Mouse (Mus musculus) midbrain, embryonic 14.5 days (tissue): ENCODE measurements around the gene Kcnip1. TPM values are rescaled to one million over a fixed set of nuclear protein-coding genes. Genes with fewer than 3 reads are reported as not detected.

Source experiments
- ATAC-seq: fragments of 200-750 bp; cut with Nextera tagmentation; 2 replicates; pipeline ENCODE4 v1.8.0; 2017; ENCODE audit warnings: moderate number of reproducible peaks, moderate library complexity; ENCODE audit not compliant: low FRiP score, low TSS enrichment
- DNase-seq: peaks from one replicate; pipeline ENCODE4 v3.0.0-alpha.2; 2015
- H3K27ac ChIP-seq: fragments of 300-500 bp; sonication (generic); replicated peaks from 2 replicates; pipeline ENCODE4 v1.5.1; 2014; ENCODE audit warnings: mild to moderate bottlenecking, low read depth, low read length, moderate library complexity
- H3K27me3 ChIP-seq: fragments of 300-500 bp; sonication (generic); 2 replicates; pipeline ENCODE4 v1.6.1; 2014; ENCODE audit warnings: low read length, control low read depth, mixed read lengths; ENCODE audit not compliant: control insufficient read depth, insufficient read depth
- H3K36me3 ChIP-seq: fragments of 300-500 bp; sonication (generic); 2 replicates; pipeline ENCODE4 v1.6.1; 2014; ENCODE audit warnings: low read length, control low read depth; ENCODE audit not compliant: control insufficient read depth, insufficient read depth
- H3K4me1 ChIP-seq: fragments of 300-500 bp; sonication (generic); 2 replicates; pipeline ENCODE4 v1.6.1; 2014; ENCODE audit warnings: mild to moderate bottlenecking, antibody characterized with exemption, low read length, control low read depth; ENCODE audit not compliant: control insufficient read depth, insufficient read depth
- H3K4me2 ChIP-seq: fragments of 300-500 bp; sonication (generic); 2 replicates; pipeline ENCODE4 v1.6.1; 2014; ENCODE audit warnings: mild to moderate bottlenecking, low read length, moderate library complexity
- H3K4me3 ChIP-seq: fragments of 300-500 bp; sonication (generic); replicated peaks from 2 replicates; pipeline ENCODE4 v1.5.1; 2014; ENCODE audit warnings: low read depth, low read length
- H3K9ac ChIP-seq: fragments of 300-500 bp; sonication (generic); replicated peaks from 2 replicates; pipeline ENCODE4 v1.6.1; 2014; ENCODE audit warnings: mild to moderate bottlenecking, low read length, moderate library complexity
- H3K9me3 ChIP-seq: fragments of 300-500 bp; sonication (generic); 2 replicates; pipeline ENCODE4 v1.6.1; 2016; ENCODE audit warnings: low read length, control low read depth, mixed read lengths; ENCODE audit not compliant: control insufficient read depth
- WGBS: fragments of 180-500 bp; shearing (Covaris S2); extraction: QIAGEN DNeasy Blood & Tissue Kit; methylation state at CpG from one replicate; pipeline ENCODE4 v1.1.7; 2014; 5-methylcytosine and 5-hydroxymethylcytosine counted together
- polyA plus RNA-seq: library from polyadenylated mRNA; unstranded; fragments of >200 nt; fragmentation: Nextera tagmentation; extraction: Ambion mirVana; gene quantifications from 2 replicates; pipeline ENCODE4 v1.2.1, GENCODE M21; 2014

The Kcnip1 gene
- 76.5 and 93.5 TPM in 2 replicates for polyA plus RNA-seq

GRCm38 (mm10) chr11:33992938-33993337 lies at the start of gene Kcnip1:
TSS of gene Kcnip1 (minus strand) at chr11:33993152.
- Histone ChIP-seq H3K9ac (0 out of 2 replicates have a peak within 1 kb of the TSS, but pooled peaks have one; percentile 16), H3K27ac (no peak within 1 kb of the TSS), H3K4me1 (peaks cover 10% of the 10 kb centered on the region), H3K4me2 (peak within 1 kb of the TSS; percentile 41), H3K36me3 (no peaks in the 10 kb centered on the region), H3K4me3 (no peak within 1 kb of the TSS), H3K27me3 (no peaks in the 10 kb centered on the region), H3K9me3 (no peaks in the 10 kb centered on the region)
- peak; percentile 46 for DNase-seq
- peak; percentile 48; the same call in 1 of the 2 replicates for ATAC-seq
- WGBS: 27% methylated on average over 12 of the region's 12 CpGs

DNA sequence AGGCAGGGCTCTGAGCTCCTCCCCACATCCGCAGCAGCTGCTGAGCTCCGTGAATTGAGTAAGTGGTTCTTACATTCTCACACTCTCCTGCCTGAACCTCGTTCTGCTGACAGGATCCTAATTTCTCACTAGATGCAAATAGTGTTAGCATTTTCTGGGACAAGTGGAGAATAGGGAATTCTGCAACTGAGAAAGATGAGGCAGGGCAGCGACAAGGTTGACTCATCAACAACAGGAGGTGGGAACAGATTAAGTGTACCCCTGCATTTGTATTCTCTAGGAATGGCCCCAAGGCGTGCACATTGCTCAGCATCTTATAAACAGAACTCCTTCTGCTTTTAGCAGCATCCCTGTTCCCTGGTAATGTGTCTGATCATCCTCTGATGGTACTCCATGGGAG lies 47.1 kb upstream of the Kcnip1 start:
- H3K4me1 ChIP-seq: no peaks in the 10 kb centered on the region
- DNase-seq (no peak), ATAC-seq (no peak)
- no peaks in the 10 kb centered on the region for H3K27me3 ChIP-seq
- H3K36me3 ChIP-seq: no peaks in the 10 kb centered on the region
- no peak overlapping the region for H3K9ac ChIP-seq
- 87% methylated on average over 5 of the region's 5 CpGs for WGBS
- H3K9me3 ChIP-seq: no peaks in the 10 kb centered on the region
- H3K27ac ChIP-seq: no peak overlapping the region
- H3K4me3 ChIP-seq: no peak overlapping the region
- H3K4me2 ChIP-seq: no peak overlapping the region

GRCm38 (mm10) chr11:34035909-34036658 lies 43.1 kb upstream of the Kcnip1 start:
- Histone ChIP-seq H3K27ac (no peak overlapping the region), H3K4me1 (no peaks in the 10 kb centered on the region), H3K36me3 (no peaks in the 10 kb centered on the region), H3K4me2 (no peak overlapping the region), H3K9ac (no peak overlapping the region), H3K4me3 (no peak overlapping the region), H3K27me3 (no peaks in the 10 kb centered on the region), H3K9me3 (no peaks in the 10 kb centered on the region)
- WGBS: 85% methylated on average over 5 of the region's 5 CpGs
- ATAC-seq (no peak), DNase-seq (no peak)

DNA sequence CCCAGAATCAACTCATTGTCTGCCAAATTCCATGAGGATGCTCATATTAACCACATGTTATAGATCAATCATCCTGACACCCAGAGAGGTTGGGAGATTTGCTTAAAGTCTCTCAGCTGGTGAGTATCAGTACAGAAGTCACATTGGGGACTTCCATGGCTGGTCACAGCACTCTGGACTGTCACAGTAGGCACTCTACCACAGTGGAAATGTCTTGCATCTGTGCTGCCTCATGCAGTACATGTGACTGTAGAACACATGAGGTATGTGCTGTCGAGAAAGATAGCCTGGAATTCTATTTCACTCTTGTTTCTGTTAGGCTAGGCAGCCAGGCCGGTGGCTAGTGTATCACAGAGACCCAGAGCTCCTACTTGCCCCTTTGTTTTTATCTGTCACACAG lies 41.8 kb upstream of the Kcnip1 start:
- no peak overlapping the region for H3K27ac ChIP-seq
- no peaks in the 10 kb centered on the region for H3K4me1 ChIP-seq
- no peak for ATAC-seq
- H3K36me3 ChIP-seq: no peaks in the 10 kb centered on the region
- no peaks in the 10 kb centered on the region for H3K9me3 ChIP-seq
- WGBS: 79% methylated on average over 2 of the region's 2 CpGs
- no peak overlapping the region for H3K9ac ChIP-seq
- H3K4me2 ChIP-seq: no peak overlapping the region
- no peaks in the 10 kb centered on the region for H3K27me3 ChIP-seq
- DNase-seq: no peak
- H3K4me3 ChIP-seq: no peak overlapping the region

- H3K36me3 ChIP-seq: no peaks in the 10 kb centered on the region
- no peaks in the 10 kb centered on the region for H3K27me3 ChIP-seq
- H3K4me1 ChIP-seq: no peaks in the 10 kb centered on the region
- no peak overlapping the region for H3K4me2 ChIP-seq
- ATAC-seq (no peak), DNase-seq (no peak)
- no peak overlapping the region for H3K27ac ChIP-seq
- H3K9me3 ChIP-seq: no peaks in the 10 kb centered on the region
- WGBS: 97% methylated on average over 5 of the region's 5 CpGs
- no peak overlapping the region for H3K4me3 ChIP-seq
- H3K9ac ChIP-seq: no peak overlapping the region
Observed at GRCm38 (mm10) chr11:34034008-34034505, 41.1 kb upstream of the Kcnip1 start.

GRCm38 (mm10) chr11:34031015-34031805 lies 38.3 kb upstream of the Kcnip1 start:
- DNase-seq (no peak), ATAC-seq (no peak)
- Histone ChIP-seq H3K27me3 (no peaks in the 10 kb centered on the region), H3K9me3 (no peaks in the 10 kb centered on the region), H3K27ac (no peak overlapping the region), H3K9ac (no peak overlapping the region), H3K4me3 (no peak overlapping the region), H3K4me2 (no peak overlapping the region), H3K4me1 (no peaks in the 10 kb centered on the region), H3K36me3 (no peaks in the 10 kb centered on the region)
- 77% methylated on average over 8 of the region's 8 CpGs for WGBS

GRCm38 (mm10) chr11:34029658-34030057 lies 36.7 kb upstream of the Kcnip1 start:
- ATAC-seq (no peak), DNase-seq (no peak)
- no peak overlapping the region for H3K4me3 ChIP-seq
- no peak overlapping the region for H3K9ac ChIP-seq
- no peak overlapping the region for H3K27ac ChIP-seq
- no peaks in the 10 kb centered on the region for H3K27me3 ChIP-seq
- H3K4me1 ChIP-seq: no peaks in the 10 kb centered on the region
- no peaks in the 10 kb centered on the region for H3K36me3 ChIP-seq
- WGBS: 28% methylated on average over 5 of the region's 5 CpGs
- H3K9me3 ChIP-seq: no peaks in the 10 kb centered on the region
- H3K4me2 ChIP-seq: no peak overlapping the region

DNA sequence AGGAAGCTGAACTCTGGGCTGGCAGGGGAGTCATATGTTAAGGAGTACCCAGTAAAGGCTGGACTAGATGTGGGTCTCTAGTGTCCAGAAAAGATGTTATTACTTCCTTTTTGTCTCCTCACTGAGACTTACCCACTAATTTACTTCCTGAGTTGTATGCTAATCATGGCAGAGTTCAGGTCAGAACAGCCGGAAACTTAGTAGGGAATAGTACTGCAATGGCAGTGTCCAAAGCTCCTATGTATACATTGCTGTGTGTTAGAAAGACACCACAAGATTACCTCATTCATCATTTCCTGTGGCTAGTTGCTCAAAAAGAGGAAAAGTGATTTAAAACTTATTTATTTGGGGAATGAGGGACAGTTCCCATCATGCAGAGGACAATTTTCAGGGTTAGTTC lies 32.1 kb upstream of the Kcnip1 start:
- Histone ChIP-seq H3K27me3 (no peaks in the 10 kb centered on the region), H3K4me2 (no peak overlapping the region), H3K9me3 (no peaks in the 10 kb centered on the region), H3K27ac (no peak overlapping the region), H3K4me1 (no peaks in the 10 kb centered on the region), H3K36me3 (no peaks in the 10 kb centered on the region), H3K9ac (no peak overlapping the region), H3K4me3 (no peak overlapping the region)
- WGBS: 97% methylated on average over 1 of the region's 1 CpGs
- DNase-seq: no peak
- ATAC-seq: no peak
